Mouse (Mus musculus) layer of hippocampus, postnatal 36 days (tissue): ENCODE measurements at regions not wholly inside any gene's neighbourhood (a gene's known extent, or its start where the extent isn't known, plus 50 kb on each side); places are given as distances from the start of the nearest gene placed in this dataset.
"Not testable (repeated sequence)": the region's sequence is repeated elsewhere in the genome, so short reads cannot be mapped to it uniquely, and the experiment has no call there.

Source experiments
- DNase-seq, 2 experiments: peaks; one replicate each; pipeline ENCODE4 v3.0.0; 2022
- microRNA-seq, 2 experiments: library from miRNA; unstranded; fragments of <30 nt; microRNA quantifications; one replicate each; pipeline ENCODE4 v1.2.0; 2021

- DNase-seq = not testable (repeated sequence)
These were observed 203.5 kb upstream of the Asrgl1 start for GRCm38 (mm10) chr19:9338971-9339370.

GRCm38 (mm10) chr19:9337447-9337846 is 202.0 kb upstream of the Asrgl1 start:
- DNase-seq = not testable (repeated sequence)

GRCm38 (mm10) chr19:9317932-9318331 is 182.5 kb upstream of the Asrgl1 start:
- DNase-seq = not testable (repeated sequence)

GRCm38 (mm10) chr19:9316162-9316561 is 180.7 kb upstream of the Asrgl1 start:
- DNase-seq = not testable (repeated sequence)

GRCm38 (mm10) chr19:9283176-9283575 is 147.7 kb upstream of the Asrgl1 start:
- DNase-seq = peak; percentile 4 to 21

- not testable (repeated sequence) for DNase-seq
These were observed 99.2 kb upstream of the Asrgl1 start for GRCm38 (mm10) chr19:9234676-9235075.

Small RNA genes in the stretch of these regions (microRNA-seq; reads per million reads assigned to microRNA genes)
- gene Gm24543 = 0 reads per million in 2 experiments
